Mouse (Mus musculus) erythroblast, adult 5-6 weeks (primary cell): ENCODE data around the gene 9530003J23Rik. TPM values are rescaled to one million over a fixed set of nuclear protein-coding genes. Genes with fewer than 3 reads are reported as not detected.
"Not testable (repeated sequence)": the region's sequence is repeated elsewhere in the genome, so short reads cannot be mapped to it uniquely, and the experiment has no call there.

Experiments used
- ATAC-seq: replicated peaks from 2 replicates; pipeline ENCODE4 v1.8.0; 2016; ENCODE audit warnings: moderate number of reproducible peaks, mild to moderate bottlenecking, moderate TSS enrichment, inconsistent platforms; ENCODE audit not compliant: poor library complexity, low FRiP score, severe bottlenecking
- total RNA-seq, 2 experiments: library from RNA; stranded (forward) in 1 of 2; stranded (reverse) in 1 of 2; fragments of 150-400 nt in 1 of 2; fragments of 200-764, 138-1000 nt in 1 of 2; gene quantifications; 2 replicates each; pipeline versions ENCODE4 v1.2.3 to v1.2.4; 2015 to 2017; ENCODE audit warnings: low replicate concordance in 2 of 2

The 9530003J23Rik gene
- total RNA-seq, 2 experiments from 2014 or later, result not detected

- no peak for ATAC-seq
These were observed 8.7 kb downstream of the 9530003J23Rik start for GRCm38 (mm10) chr10:117229826-117230225.

DNA sequence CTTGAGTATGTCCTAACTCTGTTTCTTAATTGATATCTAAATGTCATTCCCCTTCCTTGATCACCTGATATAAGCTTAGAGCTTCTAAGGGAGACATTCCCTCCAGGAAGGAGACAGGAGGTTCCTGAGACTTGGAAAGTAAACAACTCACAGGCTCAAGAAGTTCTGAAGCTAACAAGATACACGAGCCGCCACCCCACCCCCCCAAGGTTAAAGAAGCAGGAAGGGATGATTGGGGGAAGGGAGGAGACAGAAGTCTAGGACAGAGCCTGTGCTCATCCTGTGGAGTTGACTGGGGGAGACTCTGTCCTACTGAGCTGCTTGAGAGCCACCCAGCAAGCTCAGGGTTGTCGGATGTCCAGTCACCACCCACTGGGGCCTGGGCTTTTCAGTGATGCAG lies 12.5 kb downstream of the 9530003J23Rik start:
- no peak for ATAC-seq

DNA sequence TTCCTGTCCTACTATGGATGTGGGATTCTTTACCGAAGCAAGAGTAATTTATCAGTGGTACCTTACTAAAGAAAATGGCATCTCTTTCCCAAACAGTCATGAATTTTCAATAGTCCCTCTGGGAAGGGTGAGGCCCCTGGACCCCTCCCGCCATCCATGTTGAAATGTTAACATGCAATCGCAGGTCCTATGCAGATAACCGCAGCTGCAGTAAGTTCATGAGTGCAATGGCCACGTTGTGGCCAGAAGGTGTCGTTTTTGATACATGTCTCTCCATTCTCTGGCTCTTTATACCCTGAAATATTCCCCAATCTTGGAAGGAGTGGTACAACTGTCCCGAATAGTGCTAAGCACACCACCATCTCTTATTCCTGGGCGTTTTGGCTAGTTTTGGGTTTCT lies 13.4 kb downstream of the 9530003J23Rik start:
- no peak for ATAC-seq

DNA sequence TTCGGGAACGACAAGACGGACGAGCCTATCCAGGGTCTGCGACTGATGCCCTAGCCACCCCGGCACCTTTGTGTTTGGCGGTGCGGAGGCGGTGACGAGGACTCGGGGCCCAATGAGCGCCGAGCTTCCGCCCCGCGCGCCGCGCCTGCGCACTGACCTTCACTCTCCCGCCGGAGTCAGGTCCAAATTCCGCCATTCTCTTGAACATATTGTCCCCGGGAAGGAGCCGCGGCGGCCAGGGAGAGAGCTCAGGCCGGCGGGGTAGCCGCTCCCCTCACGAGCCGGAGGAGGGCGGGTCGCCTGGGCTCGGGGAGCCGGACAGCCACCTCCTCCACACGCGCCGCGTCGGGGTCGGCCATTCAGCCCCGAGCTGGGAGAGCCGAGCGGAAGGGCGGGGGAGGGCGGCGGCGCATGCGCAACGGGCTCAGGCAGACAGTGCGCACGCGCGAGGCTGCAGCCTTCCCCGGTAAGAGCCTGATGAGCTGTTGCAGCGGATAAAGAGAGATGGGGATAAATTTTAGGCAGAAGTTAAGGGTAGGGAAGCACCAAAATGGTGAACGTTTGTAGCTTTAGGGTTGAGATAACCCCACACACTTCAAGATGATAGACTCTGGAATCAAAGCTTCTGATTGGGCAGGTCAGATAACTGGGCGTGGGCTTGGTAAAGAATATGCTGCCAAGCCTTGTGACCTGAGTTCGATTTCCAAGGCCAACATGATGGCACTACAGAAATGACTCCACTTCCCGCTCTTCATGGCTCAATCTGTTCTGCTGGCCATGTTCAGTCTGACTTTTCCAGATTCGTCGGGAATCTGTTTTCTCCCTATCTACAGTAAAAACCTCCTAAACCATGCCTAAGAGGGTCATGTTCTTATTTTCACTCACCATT lies 14.2 kb downstream of the 9530003J23Rik start, which contains the start of gene Yeats4:
Gene Yeats4, minus strand, starts transcription at position 406 of the 889 bp plus-strand sequence.
- ATAC-seq, result peak; percentile 93

GRCm38 (mm10) chr10:117223758-117224101 lies 14.8 kb downstream of the 9530003J23Rik start:
- ATAC-seq, result peak; percentile 63; the same call in 1 of the 2 replicates

DNA sequence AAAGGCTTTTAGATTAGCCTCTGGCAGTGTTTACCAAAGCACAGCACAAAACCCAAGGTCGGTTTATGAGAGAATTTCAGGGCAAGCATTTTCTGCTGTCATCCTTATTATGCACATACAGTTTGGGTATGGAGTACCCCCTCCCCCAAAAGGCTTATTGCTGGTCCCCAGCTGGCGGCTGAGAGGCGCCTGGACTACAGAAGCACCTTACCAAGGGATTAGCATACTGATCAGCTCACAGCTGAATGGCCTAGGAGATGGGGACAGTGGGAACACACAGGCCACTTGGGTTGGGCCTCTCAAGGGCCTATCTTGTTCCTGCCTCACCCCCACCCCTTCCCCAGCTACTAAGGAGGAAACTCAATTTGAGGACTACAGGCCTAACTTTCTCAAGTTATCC lies 15.7 kb downstream of the 9530003J23Rik start:
- ATAC-seq, result no peak

GRCm38 (mm10) chr10:117218351-117218750 lies 20.2 kb downstream of the 9530003J23Rik start:
- ATAC-seq, result no peak

GRCm38 (mm10) chr10:117217246-117217840 lies 21.2 kb downstream of the 9530003J23Rik start:
- ATAC-seq, result no peak

DNA sequence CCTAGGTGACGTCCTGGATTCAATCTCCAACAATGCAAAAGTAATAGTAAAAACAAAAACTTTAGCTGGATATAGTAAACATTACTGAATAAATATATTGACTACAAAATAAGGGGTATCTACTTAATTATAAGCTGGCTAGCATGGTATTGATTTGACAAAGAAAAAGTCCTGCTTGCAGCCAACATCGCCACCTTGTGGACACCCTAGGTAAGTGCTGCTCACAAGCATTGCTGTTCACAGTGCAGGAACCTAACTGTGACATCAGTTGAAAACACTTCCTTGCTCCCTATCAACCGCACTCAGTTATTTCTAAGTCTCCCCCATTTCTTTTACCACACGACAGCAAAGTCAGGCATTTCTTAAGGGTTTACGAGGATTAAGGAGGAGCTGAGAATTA lies 21.7 kb downstream of the 9530003J23Rik start:
- peak; percentile 76 for ATAC-seq

DNA sequence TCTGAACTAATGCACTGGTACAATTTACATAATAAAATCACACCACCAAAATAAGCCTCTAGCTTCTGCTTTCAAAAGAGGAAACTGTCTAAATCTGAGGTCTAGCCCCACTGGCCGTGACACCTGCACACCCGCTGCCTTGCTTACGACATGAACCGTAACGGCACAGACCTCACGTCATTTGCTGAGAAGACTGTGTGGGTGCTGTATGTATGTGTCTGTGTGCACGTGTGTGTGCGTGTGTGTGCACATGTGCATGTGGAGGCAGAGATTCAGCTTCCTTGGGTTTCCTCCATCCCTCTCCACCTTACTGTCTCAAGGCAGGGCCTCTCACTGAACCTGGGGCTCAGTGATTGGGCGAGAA lies 22.4 kb downstream of the 9530003J23Rik start:
- ATAC-seq, result no peak

GRCm38 (mm10) chr10:117215409-117216131 lies 22.9 kb downstream of the 9530003J23Rik start:
- ATAC-seq, result no peak

DNA sequence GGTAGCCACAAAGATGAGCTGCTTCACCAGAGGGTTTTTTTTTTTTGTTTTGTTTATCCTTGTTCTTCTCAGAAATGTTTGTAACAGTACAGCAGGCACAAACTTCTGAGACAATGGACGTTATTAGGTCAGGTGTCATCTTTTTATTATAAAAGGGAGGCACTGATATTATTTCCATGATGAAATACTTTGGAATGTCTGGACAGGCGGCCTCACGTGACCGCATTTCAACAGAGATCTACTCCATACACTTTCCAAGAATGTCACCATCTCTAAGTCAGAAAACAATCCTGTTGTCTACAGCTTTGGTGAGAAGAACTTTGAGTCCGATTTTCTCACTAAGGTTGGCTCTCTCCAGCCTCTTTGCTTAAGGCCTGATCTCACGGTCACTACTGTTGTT lies 27.5 kb downstream of the 9530003J23Rik start:
- ATAC-seq, result no peak

DNA sequence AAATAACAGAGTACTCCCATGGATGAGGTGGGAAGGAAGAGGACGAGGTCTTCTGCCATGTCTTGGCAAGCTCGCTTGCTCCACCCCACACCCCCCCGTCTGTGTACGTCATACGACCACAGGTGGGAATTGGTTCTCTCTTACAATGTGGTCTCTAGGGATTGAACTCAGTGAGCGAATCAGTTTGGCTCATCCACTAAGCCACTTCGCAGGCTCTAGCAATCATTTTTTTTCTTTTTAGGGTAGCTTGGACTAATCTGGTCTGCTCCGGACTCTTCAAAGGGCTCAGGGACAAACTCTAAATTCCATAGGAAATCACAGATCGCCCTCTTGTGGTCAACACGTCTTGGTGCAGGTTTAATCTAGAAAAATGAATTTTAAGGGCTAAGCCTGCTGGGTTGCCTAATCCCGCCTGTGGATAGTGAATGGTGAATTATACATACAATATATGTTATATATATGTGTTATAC lies 29.0 kb downstream of the 9530003J23Rik start:
- peak; percentile 81 for ATAC-seq

DNA sequence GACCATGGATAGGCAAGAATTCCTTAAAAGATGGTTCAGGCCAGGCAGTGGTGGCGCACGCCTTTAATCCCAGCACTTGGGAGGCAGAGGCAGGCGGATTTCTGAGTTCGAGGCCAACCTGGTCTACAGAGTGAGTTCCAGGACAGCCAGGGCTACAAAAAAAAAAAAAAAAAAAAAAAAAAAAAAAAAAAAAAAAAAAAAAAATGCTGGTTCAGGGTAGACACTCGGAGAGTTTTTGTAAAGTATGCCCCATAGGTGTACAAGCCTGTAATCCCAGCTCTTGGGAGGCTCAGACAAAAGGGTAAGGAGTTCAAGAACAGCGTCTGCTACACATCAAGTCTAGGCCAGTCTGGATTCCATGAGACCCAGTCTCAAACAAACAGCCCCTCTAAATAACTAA lies 29.7 kb downstream of the 9530003J23Rik start:
- ATAC-seq, result not testable (repeated sequence)

DNA sequence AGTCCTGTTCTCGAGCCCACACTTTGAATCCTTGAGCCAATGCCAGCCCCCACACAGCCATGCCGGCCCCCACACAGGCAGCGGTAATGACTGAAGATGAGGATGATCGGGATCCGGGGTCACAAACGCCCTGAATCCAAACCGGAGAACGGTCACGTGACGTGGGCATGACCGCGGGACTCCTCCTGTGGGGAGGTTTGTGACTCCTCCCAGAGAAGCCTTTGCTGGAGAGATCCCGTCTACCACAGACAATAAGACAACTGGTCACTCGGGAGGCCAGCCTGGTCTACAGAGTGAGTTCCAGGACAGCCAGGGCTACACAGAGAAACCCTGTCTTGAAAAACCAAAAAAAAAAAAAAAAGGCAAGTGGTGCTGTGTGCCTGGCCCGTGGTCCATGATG lies 30.3 kb downstream of the 9530003J23Rik start:
- no peak for ATAC-seq

GRCm38 (mm10) chr10:117206070-117206469 lies 32.4 kb downstream of the 9530003J23Rik start:
- no peak for ATAC-seq

- ATAC-seq, result no peak
These were observed 34.9 kb downstream of the 9530003J23Rik start for GRCm38 (mm10) chr10:117203558-117203981.

DNA sequence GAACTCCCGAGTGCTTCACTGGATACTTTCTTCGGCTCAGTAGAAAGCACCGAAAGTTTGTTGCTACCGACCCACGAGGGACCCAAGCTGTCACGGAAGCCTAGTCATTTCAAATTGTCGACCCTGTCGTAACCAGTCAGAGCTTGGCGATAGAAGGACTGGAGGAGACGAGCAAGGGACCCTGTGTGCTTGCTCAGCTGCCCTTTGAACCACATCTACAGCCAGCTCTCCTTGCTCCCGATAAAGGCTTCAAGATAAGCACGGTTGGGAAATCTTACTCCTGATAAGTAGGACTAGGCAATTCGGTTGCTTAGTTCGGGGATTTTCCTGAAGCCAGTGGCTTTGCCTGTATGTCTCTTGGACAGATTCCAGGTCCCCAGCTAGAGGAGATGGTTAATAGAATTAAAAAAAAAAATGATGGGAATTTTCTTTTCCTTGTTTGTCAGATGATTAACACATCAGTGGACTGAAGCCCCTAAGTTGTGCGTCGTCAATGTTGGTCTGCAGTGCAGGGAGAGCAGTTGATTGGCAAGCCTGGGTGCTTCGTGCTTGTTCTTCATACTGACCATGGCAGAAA lies 35.4 kb downstream of the 9530003J23Rik start:
- no peak for ATAC-seq

DNA sequence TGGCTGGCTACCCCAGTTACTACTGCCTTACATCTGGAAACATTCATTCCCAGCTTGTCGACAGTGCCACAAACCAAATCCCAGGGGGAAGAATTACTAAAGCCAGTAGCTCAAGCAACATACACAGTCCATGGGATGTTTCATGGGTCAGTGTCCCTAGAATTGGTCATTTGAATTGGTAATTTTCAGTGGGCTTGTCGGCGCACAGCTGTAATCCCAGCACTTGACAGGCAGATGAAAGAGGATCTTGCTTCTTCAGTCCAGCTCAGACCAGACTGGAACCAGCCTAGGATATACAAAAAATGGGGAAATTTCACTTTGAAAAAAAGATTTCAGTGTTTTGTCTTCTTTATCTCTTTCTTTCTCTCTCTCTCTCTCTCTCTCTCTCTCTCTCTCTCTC lies 38.8 kb downstream of the 9530003J23Rik start:
- no peak for ATAC-seq

- ATAC-seq, result no peak
These were observed 41.8 kb downstream of the 9530003J23Rik start for GRCm38 (mm10) chr10:117196696-117197095.
